Mouse (Mus musculus): ENCODE data around the gene Rcl1. TPM values are rescaled to one million over a fixed set of nuclear protein-coding genes. Genes with fewer than 3 reads are reported as not detected.

Gene Rcl1
- polyA plus RNA-seq, 1 experiment from 2014 or later, result 79.2 TPM

DNA sequence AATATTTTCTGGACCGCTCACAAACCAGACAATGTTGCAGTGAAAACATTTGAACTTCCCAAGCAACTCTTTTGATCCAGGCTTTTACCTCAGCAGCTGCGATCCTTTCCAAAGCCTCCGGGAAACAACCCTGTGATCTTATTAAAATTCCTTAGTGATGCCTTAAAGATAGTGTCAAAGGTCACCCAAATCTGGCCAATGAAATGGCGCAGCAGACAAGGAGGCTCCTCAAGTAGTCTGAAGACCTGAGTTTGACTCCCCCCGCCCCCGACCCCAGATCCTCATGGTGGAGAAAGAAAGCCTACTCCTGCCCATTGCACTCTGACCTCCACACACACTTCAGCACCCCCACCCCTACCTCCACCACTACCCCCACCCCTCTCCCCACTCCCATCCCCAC is 40.9 kb upstream of the Rcl1 start:
- DNase-seq (no peak), ATAC-seq (no peak)
- Histone ChIP-seq H3K4me2 (ENCODE audit: low read depth, low read length) (no peak overlapping the region), H3K4me3 (ENCODE audit: low read depth, low read length) (no peak overlapping the region), H3K9me3 (ENCODE audit: low read length) (no peaks in the 10 kb centered on the region), H3K4me1 (ENCODE audit: insufficient read depth) (peaks cover 5% of the 10 kb centered on the region), H3K9ac (replicated peaks) (no peak overlapping the region), H3K36me3 (replicated peaks; ENCODE audit: insufficient read depth, low read length) (no peaks in the 10 kb centered on the region), H3K27me3 (ENCODE audit: insufficient read depth, low read length) (no peaks in the 10 kb centered on the region), H3K27ac (ENCODE audit: low read depth) (no peak overlapping the region)
- TF ChIP-seq EP300 (IDR thresholded peaks at IDR 0.05; ENCODE audit: low read depth), result no peak
- TF ChIP-seq CTCF (IDR thresholded peaks at IDR 0.05; ENCODE audit: low read depth), result no peak
- WGBS (ENCODE audit: insufficient replicate concordance), result 66% methylated on average over 6 of the region's 6 CpGs

DNA sequence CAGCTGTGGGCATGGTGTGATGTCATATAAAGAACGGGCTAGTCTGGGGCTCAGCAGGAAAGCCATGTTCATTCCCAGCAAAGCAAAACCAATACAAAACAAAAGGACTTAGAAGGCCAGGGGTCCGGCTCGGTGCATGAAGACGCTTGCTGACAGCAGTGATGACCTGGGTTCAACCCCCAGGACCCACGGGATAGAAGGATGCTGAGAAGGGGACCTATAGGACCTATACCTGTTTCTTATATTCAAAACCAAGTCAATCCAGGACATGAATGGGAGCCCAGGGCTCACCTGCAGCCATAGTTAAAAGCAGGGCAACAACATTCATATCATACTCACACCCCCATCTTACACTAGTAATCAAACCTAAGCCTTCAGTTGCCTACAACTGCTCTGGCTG is 38.2 kb upstream of the Rcl1 start:
- H3K4me2 ChIP-seq (ENCODE audit: low read depth, low read length), result no peak overlapping the region

DNA sequence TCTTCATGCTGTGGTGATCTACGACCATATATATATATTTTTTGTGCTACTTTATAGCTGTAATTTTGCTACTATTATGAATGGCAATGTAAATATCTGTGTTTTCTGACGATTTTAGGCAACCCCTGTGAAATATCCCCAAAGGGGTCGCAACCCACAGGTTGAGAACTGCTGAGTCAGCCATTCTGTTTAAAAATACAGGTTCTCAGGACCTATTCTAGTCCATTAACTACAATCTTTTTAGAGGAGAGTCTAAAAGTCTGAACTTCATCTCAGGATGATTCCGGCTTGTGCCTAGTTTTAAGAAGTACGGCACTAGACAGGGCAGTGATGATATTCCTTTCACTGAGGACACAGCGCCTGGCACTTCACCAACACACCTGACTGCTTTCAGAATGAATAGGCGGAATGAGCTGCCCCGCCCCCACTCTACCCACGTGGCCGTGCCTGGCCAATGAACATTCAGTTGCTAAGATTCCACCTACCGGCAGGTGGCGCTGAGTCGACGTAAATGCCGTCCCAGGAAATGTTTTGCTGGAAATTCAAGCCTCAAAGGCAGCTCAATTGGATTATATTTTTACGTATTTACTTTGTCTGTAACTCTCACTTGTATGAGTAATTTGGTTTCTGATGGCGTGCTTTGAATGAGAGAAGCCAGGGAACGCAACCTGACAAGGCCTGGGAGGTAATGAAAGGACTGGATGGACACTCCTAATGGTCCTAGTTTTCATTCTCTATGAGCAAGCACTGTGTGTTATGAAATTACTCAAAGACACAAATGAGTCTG is 37.4 kb upstream of the Rcl1 start:
- Histone ChIP-seq H3K36me3 (replicated peaks; ENCODE audit: insufficient read depth, low read length) (no peaks in the 10 kb centered on the region), H3K4me1 (ENCODE audit: insufficient read depth) (peaks cover 20% of the 10 kb centered on the region), H3K9me3 (ENCODE audit: low read length) (no peaks in the 10 kb centered on the region), H3K27me3 (ENCODE audit: insufficient read depth, low read length) (no peaks in the 10 kb centered on the region), H3K4me3 (ENCODE audit: low read depth, low read length) (peak overlapping the region; percentile 25), H3K4me2 (ENCODE audit: low read depth, low read length) (peak overlapping the region; percentile 61), H3K27ac (ENCODE audit: low read depth) (peak overlapping the region; percentile 86), H3K9ac (replicated peaks) (peak overlapping the region; percentile 54)
- DNase-seq (peak; percentile 99), ATAC-seq (peak; percentile 66)
- TF ChIP-seq CTCF (IDR thresholded peaks at IDR 0.05; ENCODE audit: low read depth), result peak; percentile 99
- no peak for TF ChIP-seq EP300 (IDR thresholded peaks at IDR 0.05; ENCODE audit: low read depth)
- WGBS (ENCODE audit: insufficient replicate concordance), result 11% methylated on average over 18 of the region's 18 CpGs

More for the DNA sequence above, 38.2 kb upstream of the Rcl1 start:
- no peak overlapping the region for H3K27ac ChIP-seq (ENCODE audit: low read depth)
- DNase-seq (no peak), ATAC-seq (no peak)
- TF ChIP-seq CTCF (IDR thresholded peaks at IDR 0.05; ENCODE audit: low read depth), result no peak
- TF ChIP-seq EP300 (IDR thresholded peaks at IDR 0.05; ENCODE audit: low read depth), result no peak
- WGBS (ENCODE audit: insufficient replicate concordance), result 70% methylated on average over 5 of the region's 5 CpGs
- no peak overlapping the region for H3K4me3 ChIP-seq (ENCODE audit: low read depth, low read length)
- peaks cover 15% of the 10 kb centered on the region for H3K4me1 ChIP-seq (ENCODE audit: insufficient read depth)
- H3K9me3 ChIP-seq (ENCODE audit: low read length), result no peaks in the 10 kb centered on the region
- no peaks in the 10 kb centered on the region for H3K36me3 ChIP-seq (replicated peaks; ENCODE audit: insufficient read depth, low read length)
- H3K27me3 ChIP-seq (ENCODE audit: insufficient read depth, low read length), result no peaks in the 10 kb centered on the region
- no peak overlapping the region for H3K9ac ChIP-seq (replicated peaks)

DNA sequence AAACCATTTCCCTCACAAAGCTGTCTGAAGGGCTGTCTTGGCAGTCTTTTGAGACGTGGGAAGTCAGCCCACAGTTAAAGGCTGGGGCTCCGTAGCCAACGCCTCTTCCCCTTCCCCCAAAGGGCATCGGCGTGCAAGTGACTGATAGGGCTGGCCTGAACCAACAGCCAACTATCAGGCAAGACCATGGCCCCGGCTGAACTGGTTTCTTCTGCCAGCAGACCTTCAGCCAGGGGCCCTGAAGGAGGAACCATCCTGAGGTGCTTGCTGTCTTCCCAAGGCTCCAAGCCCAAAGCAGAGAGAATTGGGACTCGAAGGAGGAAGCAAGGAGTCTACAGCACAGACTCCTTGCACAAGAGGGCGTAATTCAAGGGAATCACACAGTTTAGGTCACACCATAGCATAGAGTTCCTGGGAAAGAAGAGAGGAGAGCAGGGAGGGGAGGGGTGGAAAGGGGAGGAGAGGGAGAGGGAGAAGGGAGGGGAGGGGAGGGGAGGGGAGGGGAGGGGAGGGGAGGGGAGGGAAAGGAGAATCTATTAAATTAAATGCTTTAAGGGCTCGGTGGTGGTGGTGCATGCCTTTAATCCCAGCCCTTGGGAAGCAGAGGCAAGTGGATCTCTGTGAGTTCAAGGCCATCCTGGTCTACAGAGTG is 36.6 kb upstream of the Rcl1 start:
- Histone ChIP-seq H3K9me3 (ENCODE audit: low read length) (no peaks in the 10 kb centered on the region), H3K4me3 (ENCODE audit: low read depth, low read length) (peak overlapping the region; percentile 25), H3K4me2 (ENCODE audit: low read depth, low read length) (peak overlapping the region; percentile 61), H3K4me1 (ENCODE audit: insufficient read depth) (peaks cover 28% of the 10 kb centered on the region), H3K9ac (replicated peaks) (peak overlapping the region; percentile 54), H3K27me3 (ENCODE audit: insufficient read depth, low read length) (no peaks in the 10 kb centered on the region), H3K36me3 (replicated peaks; ENCODE audit: insufficient read depth, low read length) (no peaks in the 10 kb centered on the region), H3K27ac (ENCODE audit: low read depth) (peak overlapping the region; percentile 86)
- 20% methylated on average over 9 of the region's 9 CpGs for WGBS (ENCODE audit: insufficient replicate concordance)
- DNase-seq (peak; percentile 84), ATAC-seq (peak; percentile 88)
- TF ChIP-seq EP300 (IDR thresholded peaks at IDR 0.05; ENCODE audit: low read depth) (peak; percentile 99), CTCF (IDR thresholded peaks at IDR 0.05; ENCODE audit: low read depth) (peak; percentile 37)

DNA sequence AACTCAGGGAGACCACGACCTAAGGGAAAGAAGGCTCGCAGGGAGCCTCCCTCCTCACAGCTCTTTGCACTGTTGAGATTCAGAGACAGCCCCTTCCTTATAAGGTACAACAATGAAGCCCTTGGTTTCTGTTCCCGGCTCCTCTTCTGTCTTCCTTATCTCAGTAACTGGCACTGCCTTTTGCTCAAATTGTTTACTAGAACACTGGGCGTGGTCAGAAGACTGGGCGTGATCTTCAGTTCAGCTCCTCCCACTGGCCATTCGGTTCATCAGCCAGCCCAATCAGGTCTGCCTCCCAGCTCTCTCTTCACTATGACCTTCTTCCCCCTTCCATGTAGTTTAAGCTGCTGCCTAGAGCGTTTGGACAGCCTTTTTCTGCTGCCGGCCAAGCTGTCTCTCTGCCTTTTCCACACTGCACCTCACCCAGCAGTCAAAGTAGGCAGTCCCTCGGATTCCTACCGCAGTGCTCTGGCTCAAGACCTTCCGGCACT is 34.1 kb upstream of the Rcl1 start:
- H3K9ac ChIP-seq (replicated peaks), result peak overlapping the region; percentile 73
- no peaks in the 10 kb centered on the region for H3K27me3 ChIP-seq (ENCODE audit: insufficient read depth, low read length)
- peak overlapping the region; percentile 59 for H3K4me3 ChIP-seq (ENCODE audit: low read depth, low read length)
- no peaks in the 10 kb centered on the region for H3K36me3 ChIP-seq (replicated peaks; ENCODE audit: insufficient read depth, low read length)
- H3K9me3 ChIP-seq (ENCODE audit: low read length), result no peaks in the 10 kb centered on the region
- H3K4me1 ChIP-seq (ENCODE audit: insufficient read depth), result peaks cover 31% of the 10 kb centered on the region
- 7% methylated on average over 11 of the region's 11 CpGs for WGBS (ENCODE audit: insufficient replicate concordance)
- DNase-seq (peak; percentile 91), ATAC-seq (peak; percentile 77)
- H3K4me2 ChIP-seq (ENCODE audit: low read depth, low read length), result peak overlapping the region; percentile 67
- peak overlapping the region; percentile 94 for H3K27ac ChIP-seq (ENCODE audit: low read depth)
- TF ChIP-seq EP300 (IDR thresholded peaks at IDR 0.05; ENCODE audit: low read depth) (peak; percentile 67), CTCF (IDR thresholded peaks at IDR 0.05; ENCODE audit: low read depth) (peak; percentile 14)

DNA sequence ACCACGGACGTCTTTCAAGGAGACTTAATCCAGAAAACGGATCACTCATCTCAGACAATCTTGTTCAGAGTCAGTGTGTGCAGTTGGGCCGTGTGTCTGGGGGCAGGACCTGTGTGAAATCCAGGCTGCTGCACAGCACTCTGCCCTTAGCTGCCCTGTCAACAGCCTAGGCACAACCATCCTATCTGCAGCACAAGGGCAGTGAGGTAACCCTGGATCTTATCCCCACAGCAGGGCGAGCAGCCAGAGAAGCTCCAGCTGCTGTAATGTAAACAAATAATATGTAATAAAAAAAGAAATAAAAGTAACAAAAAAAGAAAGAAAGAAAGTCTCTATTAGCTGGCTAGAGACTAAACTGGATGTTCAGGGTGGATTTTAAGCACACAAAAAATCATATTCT is 32.0 kb upstream of the Rcl1 start:
- 68% methylated on average over 5 of the region's 5 CpGs for WGBS (ENCODE audit: insufficient replicate concordance)
- Histone ChIP-seq H3K9ac (replicated peaks) (0 out of 2 replicates have a peak overlapping the region, but pooled peaks have one; percentile 8), H3K27me3 (ENCODE audit: insufficient read depth, low read length) (no peaks in the 10 kb centered on the region), H3K27ac (ENCODE audit: low read depth) (peak overlapping the region; percentile 7; the same call in 1 of the 2 replicates), H3K36me3 (replicated peaks; ENCODE audit: insufficient read depth, low read length) (no peaks in the 10 kb centered on the region; the same call in 1 of the 2 replicates), H3K4me2 (ENCODE audit: low read depth, low read length) (peak overlapping the region; percentile 67), H3K4me1 (ENCODE audit: insufficient read depth) (peaks cover 31% of the 10 kb centered on the region), H3K4me3 (ENCODE audit: low read depth, low read length) (peak overlapping the region; percentile 59), H3K9me3 (ENCODE audit: low read length) (no peaks in the 10 kb centered on the region)
- ATAC-seq, result no peak
- TF ChIP-seq EP300 (IDR thresholded peaks at IDR 0.05; ENCODE audit: low read depth), result peak; percentile 19; the same call in 1 of the 2 replicates
- no peak for TF ChIP-seq CTCF (IDR thresholded peaks at IDR 0.05; ENCODE audit: low read depth)
- DNase-seq, result no peak

Data from liver, postnatal 0 days (tissue).